Mouse (Mus musculus) heart, embryonic 15.5 days (tissue): ENCODE results near the gene Tmem30b. TPM values are rescaled to one million over a fixed set of nuclear protein-coding genes. Genes with fewer than 3 reads are reported as not detected.

ENCODE experiments used
- ATAC-seq: fragments of 200-750 bp; cut with Nextera tagmentation; replicated peaks from 2 replicates; pipeline ENCODE4 v1.8.0; 2017; ENCODE audit warnings: low read depth, moderate TSS enrichment; ENCODE audit not compliant: insufficient number of reproducible peaks, insufficient read depth, low FRiP score
- H3K27ac ChIP-seq: fragments of 300-500 bp; sonication (generic); 2 replicates; pipeline ENCODE4 v1.5.1; 2015; ENCODE audit warnings: mild to moderate bottlenecking, inconsistent platforms
- H3K27me3 ChIP-seq: fragments of 300-500 bp; sonication (generic); 2 replicates; pipeline ENCODE4 v1.6.1; 2015; ENCODE audit warnings: inconsistent platforms
- H3K36me3 ChIP-seq: fragments of 300-500 bp; sonication (generic); 2 replicates; pipeline ENCODE4 v1.6.1; 2015; ENCODE audit warnings: mild to moderate bottlenecking, inconsistent platforms
- H3K4me1 ChIP-seq: fragments of 300-500 bp; sonication (generic); replicated peaks from 2 replicates; pipeline ENCODE4 v1.6.1; 2015; ENCODE audit warnings: inconsistent platforms
- H3K4me2 ChIP-seq: fragments of 300-500 bp; sonication (generic); 2 replicates; pipeline ENCODE4 v1.6.1; 2015; ENCODE audit warnings: inconsistent platforms, mild to moderate bottlenecking, moderate library complexity
- H3K4me3 ChIP-seq: fragments of 300-500 bp; sonication (generic); 2 replicates; pipeline ENCODE4 v1.5.1; 2015; ENCODE audit warnings: mild to moderate bottlenecking, inconsistent platforms
- H3K9ac ChIP-seq: fragments of 300-500 bp; sonication (generic); 2 replicates; pipeline ENCODE4 v1.6.1; 2015; ENCODE audit warnings: mild to moderate bottlenecking, inconsistent platforms
- H3K9me3 ChIP-seq: fragments of 300-500 bp; sonication (generic); replicated peaks from 2 replicates; pipeline ENCODE4 v1.6.1; 2016; ENCODE audit warnings: inconsistent platforms
- WGBS: fragments of 180-500 bp; shearing (Covaris S2); methylation state at CpG from one replicate; pipeline ENCODE4 v1.1.7; 2015; ENCODE audit warnings: mixed read lengths; 5-methylcytosine and 5-hydroxymethylcytosine counted together
- polyA plus RNA-seq: library from polyadenylated mRNA; unstranded; fragments of >200 nt; fragmentation: Nextera tagmentation; extraction: Ambion mirVana; gene quantifications from 2 replicates; pipeline ENCODE4 v1.2.1, GENCODE M21; 2015

Gene Tmem30b
- polyA plus RNA-seq, 1 experiment from 2014 or later, result 0.52 TPM

- no peak overlapping the region for H3K9ac ChIP-seq
- no peaks in the 10 kb centered on the region for H3K27me3 ChIP-seq
- no peak for ATAC-seq
- no peak overlapping the region for H3K4me3 ChIP-seq
- 66% methylated on average over 6 of the region's 6 CpGs for WGBS
- H3K27ac ChIP-seq, result no peak overlapping the region
- no peaks in the 10 kb centered on the region for H3K36me3 ChIP-seq
- no peaks in the 10 kb centered on the region for H3K9me3 ChIP-seq
- peaks cover 5% of the 10 kb centered on the region for H3K4me1 ChIP-seq
- no peak overlapping the region for H3K4me2 ChIP-seq
Measured at GRCm38 (mm10) chr12:73514722-73515121, 31.5 kb downstream of the Tmem30b start.

DNA sequence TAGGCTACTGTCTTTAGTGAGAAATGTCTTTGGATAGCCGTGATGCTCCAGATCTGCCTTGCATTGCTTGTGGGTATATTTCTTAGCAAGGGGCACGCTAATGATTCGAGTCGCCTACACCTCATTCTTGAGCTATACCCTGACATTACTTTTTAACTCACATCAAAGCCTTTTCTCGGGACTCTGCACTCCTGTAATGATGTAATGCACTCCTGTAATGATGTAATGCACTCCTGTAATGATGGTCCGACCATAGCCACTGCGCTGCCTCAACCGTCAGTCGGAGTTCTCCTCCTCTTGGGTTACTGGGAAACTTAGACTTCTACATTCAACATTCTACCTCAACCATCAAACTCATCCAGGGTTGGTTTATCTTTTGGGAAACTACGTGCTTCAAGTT is 32.2 kb downstream of the Tmem30b start:
- Histone ChIP-seq H3K4me3 (no peak overlapping the region), H3K4me1 (peaks cover 5% of the 10 kb centered on the region), H3K27ac (no peak overlapping the region), H3K36me3 (no peaks in the 10 kb centered on the region), H3K9me3 (no peaks in the 10 kb centered on the region), H3K9ac (no peak overlapping the region), H3K27me3 (no peaks in the 10 kb centered on the region), H3K4me2 (no peak overlapping the region)
- WGBS, result 83% methylated on average over 10 of the region's 10 CpGs
- no peak for ATAC-seq

GRCm38 (mm10) chr12:73511467-73512047 is 34.6 kb downstream of the Tmem30b start:
- ATAC-seq, result no peak
- H3K4me1 ChIP-seq, result no peaks in the 10 kb centered on the region
- WGBS, result 83% methylated on average over 16 of the region's 16 CpGs

GRCm38 (mm10) chr12:73507105-73507504 is 39.1 kb downstream of the Tmem30b start:
- Histone ChIP-seq H3K9me3 (no peaks in the 10 kb centered on the region), H3K36me3 (no peaks in the 10 kb centered on the region), H3K4me1 (no peaks in the 10 kb centered on the region), H3K27ac (no peak overlapping the region), H3K4me2 (no peak overlapping the region), H3K27me3 (no peaks in the 10 kb centered on the region), H3K9ac (no peak overlapping the region), H3K4me3 (no peak overlapping the region)
- WGBS, result 69% methylated on average over 14 of the region's 14 CpGs
- ATAC-seq, result no peak

More at GRCm38 (mm10) chr12:73511467-73512047, 34.6 kb downstream of the Tmem30b start:
- Histone ChIP-seq H3K4me3 (no peak overlapping the region), H3K9ac (no peak overlapping the region), H3K4me2 (no peak overlapping the region), H3K36me3 (no peaks in the 10 kb centered on the region), H3K9me3 (no peaks in the 10 kb centered on the region), H3K27ac (no peak overlapping the region), H3K27me3 (no peaks in the 10 kb centered on the region)

- no peak for ATAC-seq
- Histone ChIP-seq H3K27ac (no peak overlapping the region), H3K4me3 (no peak overlapping the region), H3K4me1 (no peaks in the 10 kb centered on the region), H3K36me3 (no peaks in the 10 kb centered on the region), H3K27me3 (no peaks in the 10 kb centered on the region), H3K4me2 (no peak overlapping the region), H3K9ac (no peak overlapping the region), H3K9me3 (no peaks in the 10 kb centered on the region)
- WGBS, result 82% methylated on average over 5 of the region's 5 CpGs
Measured at GRCm38 (mm10) chr12:73506648-73507047, 39.5 kb downstream of the Tmem30b start.

GRCm38 (mm10) chr12:73500689-73501326 is 45.4 kb downstream of the Tmem30b start:
- H3K36me3 ChIP-seq, result no peaks in the 10 kb centered on the region
- H3K27ac ChIP-seq, result no peak overlapping the region
- peaks cover 9% of the 10 kb centered on the region for H3K4me1 ChIP-seq
- whole genome bisulfite sequencing, result 39% methylated on average over 5 of the region's 5 CpGs
- H3K9ac ChIP-seq, result no peak overlapping the region
- ATAC-seq, result no peak
- H3K27me3 ChIP-seq, result no peaks in the 10 kb centered on the region
- no peaks in the 10 kb centered on the region for H3K9me3 ChIP-seq
- no peak overlapping the region for H3K4me2 ChIP-seq
- H3K4me3 ChIP-seq, result no peak overlapping the region

- ATAC-seq, result no peak
- Histone ChIP-seq H3K36me3 (no peaks in the 10 kb centered on the region), H3K9me3 (no peaks in the 10 kb centered on the region), H3K9ac (no peak overlapping the region), H3K4me1 (no peaks in the 10 kb centered on the region), H3K27me3 (no peaks in the 10 kb centered on the region), H3K4me3 (no peak overlapping the region), H3K27ac (no peak overlapping the region), H3K4me2 (no peak overlapping the region)
- WGBS, result 74% methylated on average over 10 of the region's 10 CpGs
Measured at GRCm38 (mm10) chr12:73495172-73495571, 51.0 kb downstream of the Tmem30b start.

DNA sequence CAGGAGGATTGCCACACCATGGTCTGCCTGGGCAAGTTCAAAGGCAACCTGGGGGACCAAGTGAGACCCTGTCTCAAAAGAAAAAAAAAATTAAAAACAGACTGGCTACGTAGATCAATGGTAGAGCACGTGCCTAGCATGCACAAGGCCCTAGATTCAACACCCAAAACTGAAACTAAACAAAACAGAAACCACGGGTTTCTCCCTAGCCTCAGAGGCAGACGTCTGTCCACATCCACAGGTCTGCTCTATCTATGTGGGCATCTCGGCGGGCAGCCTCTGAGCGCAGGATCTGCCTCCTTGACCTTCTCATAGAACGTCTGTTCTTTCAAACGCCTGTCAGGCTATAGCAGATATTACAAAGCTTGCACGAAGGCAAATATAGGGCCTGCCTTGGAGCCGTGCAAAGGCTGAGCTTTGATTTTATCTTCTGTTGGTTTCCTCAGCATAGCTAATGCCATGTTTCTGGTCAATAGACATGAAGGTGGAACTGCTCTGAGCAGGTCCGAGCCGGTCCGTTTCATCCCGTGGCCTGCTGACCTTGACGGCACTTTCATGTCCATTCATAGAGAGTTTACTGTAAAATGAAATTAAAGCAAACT is 52.2 kb downstream of the Tmem30b start:
- no peaks in the 10 kb centered on the region for H3K4me1 ChIP-seq
- H3K9me3 ChIP-seq, result no peaks in the 10 kb centered on the region
- 80% methylated on average over 16 of the region's 16 CpGs for WGBS
- no peaks in the 10 kb centered on the region for H3K27me3 ChIP-seq
- ATAC-seq, result no peak
- no peak overlapping the region for H3K4me3 ChIP-seq
- H3K9ac ChIP-seq, result no peak overlapping the region
- H3K27ac ChIP-seq, result no peak overlapping the region
- H3K36me3 ChIP-seq, result no peaks in the 10 kb centered on the region
- no peak overlapping the region for H3K4me2 ChIP-seq

Other genes starting within 250 kb of the Tmem30b start
- gene Prkch, start 38.4 kb upstream of the Tmem30b start, polyA plus RNA-seq, result 11.3 and 15.8 TPM in 2 replicates